Mouse (Mus musculus) kidney, postnatal 4 days (tissue): ENCODE measurements at regions not wholly inside any gene's neighbourhood (a gene's known extent, or its start where the extent isn't known, plus 50 kb on each side); places are given as distances from the start of the nearest gene placed in this dataset.
A peak's percentile ranks its signal among the peaks of the same experiment; 100 is the strongest.
"Not testable (repeated sequence)": the region's sequence is repeated elsewhere in the genome, so short reads cannot be mapped to it uniquely, and the experiment has no call there.

ENCODE experiments used
- DNase-seq, 2 experiments: peaks; one replicate each; pipeline ENCODE4 v3.0.0; 2021; ENCODE audit warnings: mixed read lengths in 2 of 2

DNA sequence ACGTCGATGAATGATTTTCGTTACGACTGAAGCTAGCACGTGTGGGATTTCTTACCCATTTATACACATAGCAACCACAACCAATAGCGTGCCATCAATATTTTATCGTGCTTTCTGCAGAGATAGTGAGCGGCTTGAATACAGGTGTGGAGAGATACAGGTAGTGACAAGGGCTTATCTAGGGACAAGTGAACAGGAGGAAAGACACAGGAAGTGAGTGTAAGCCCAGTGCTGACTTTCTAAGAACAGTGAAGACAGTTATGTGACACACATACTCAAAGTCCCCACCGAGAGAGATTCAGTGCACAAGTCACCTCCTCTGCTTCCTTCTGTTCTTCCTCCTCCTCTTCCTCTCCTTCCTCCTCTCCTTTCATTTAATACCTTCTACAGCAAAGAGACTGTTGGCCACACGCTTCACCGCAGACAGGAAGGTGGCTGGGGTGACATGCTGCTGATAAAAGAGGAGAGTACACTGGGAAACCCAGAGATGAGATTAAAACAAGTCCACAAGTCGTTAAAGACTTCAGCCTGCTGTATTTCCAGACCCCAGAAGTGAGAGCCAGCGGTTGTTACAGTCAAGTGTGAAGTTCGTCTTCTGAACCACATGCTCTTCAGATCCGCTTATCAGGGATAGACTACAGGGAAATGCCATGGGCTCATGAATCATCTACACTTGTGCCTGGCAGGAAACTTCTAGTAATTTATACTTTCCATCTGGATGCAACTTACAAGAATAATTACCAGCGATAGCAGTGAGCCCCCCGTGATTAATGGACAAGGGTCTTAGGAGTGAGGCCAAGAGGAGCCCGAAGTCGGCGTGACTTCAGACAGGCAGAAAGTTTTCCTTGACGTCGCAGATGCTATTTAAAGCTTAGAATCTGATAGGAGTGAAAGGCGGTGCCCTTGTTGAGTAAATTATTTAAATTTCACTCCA, 180.5 kb downstream of the Gxylt1 start:
- peak; percentile 37 to 45 for DNase-seq

DNA sequence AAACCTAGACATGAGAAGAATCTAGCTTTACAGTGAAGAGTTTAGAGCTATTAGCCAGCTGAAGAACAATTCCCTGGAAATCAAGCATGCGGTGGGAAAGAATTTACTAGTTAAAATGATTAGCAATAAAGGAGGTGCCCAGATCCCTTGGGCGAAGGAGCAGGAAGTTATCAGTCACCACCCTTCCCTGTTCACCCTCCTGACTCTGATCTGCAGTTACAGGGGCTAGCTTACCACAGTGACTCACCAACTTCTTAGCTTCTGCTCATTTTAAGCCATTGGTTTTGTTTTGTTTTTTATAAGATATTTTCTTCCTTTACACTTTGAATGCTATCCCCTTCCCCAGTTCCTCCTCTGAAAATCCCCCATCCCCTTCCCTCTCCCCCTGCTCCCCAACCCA, 183.6 kb downstream of the Gxylt1 start:
- DNase-seq = no peak

DNA sequence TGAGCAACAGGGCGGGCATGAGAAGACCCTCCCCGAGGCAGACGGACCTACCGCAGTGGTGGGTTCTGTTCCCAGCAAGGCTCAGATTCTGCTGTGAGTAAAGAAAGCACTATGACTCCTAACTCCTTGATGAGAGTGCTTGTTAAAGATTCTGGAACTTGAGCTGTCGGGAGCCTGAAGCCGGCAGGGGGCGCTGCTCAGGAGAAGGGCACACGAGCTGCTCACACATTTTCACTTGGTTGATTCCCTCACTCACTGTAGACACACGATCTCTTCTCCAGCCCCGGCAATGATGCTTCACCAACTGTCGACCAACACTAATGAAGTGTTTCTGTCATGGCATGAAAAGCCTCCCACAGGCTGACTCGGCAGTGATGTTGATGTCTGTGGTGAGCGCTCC, 185.6 kb downstream of the Gxylt1 start:
- peak; percentile 82 for DNase-seq

DNA sequence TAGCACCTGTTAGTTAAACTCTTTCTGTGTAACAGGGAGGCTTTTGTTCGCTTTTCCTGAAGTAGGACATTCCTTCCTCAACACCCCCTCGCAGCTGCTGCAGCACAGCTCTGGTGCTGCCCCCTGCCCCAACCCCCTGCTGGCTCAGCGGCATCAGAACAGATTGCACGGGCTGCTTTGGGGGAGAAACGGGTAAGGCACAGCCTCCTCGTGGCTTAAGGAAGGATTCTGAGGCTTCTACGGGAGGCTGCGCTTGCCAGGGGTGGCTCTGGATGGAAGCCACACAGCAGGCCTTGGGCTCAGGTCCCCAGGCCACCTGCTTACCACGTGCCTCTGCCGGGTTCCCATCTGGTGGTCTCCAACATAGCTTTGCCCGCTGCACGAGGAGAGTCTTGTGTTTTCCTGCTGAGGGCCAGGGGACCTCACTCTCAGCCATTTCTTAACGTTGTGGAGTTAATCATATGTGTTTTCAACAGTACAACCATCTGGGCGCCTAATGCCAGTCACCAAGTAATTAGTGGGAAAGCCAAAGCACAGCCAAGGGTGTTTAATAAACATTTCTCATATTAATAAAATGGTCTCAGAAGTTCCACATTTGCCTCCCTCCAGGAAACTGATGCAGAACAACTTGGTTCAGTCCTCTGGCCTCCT, 189.9 kb downstream of the Gxylt1 start:
- no peak for DNase-seq

DNA sequence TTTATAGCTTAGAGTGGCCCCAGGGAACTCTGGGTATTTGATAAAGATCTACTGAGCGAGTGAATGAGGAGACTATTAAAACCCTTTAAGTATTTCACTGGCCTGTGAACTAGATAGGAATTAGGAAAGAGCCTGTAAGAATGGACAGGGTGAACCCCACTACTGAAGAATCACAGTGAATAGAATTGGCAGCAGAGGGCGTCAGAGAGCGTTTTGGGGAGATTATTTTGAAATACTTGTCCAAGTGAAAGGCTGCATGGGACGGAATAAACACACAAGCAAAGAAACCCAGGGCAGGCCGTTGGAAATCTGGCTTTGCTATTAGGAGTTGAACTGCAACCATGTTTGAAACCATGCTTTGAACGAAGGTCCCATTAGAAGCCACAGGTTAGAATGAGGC, 200.9 kb downstream of the Gxylt1 start:
- no peak for DNase-seq

DNA sequence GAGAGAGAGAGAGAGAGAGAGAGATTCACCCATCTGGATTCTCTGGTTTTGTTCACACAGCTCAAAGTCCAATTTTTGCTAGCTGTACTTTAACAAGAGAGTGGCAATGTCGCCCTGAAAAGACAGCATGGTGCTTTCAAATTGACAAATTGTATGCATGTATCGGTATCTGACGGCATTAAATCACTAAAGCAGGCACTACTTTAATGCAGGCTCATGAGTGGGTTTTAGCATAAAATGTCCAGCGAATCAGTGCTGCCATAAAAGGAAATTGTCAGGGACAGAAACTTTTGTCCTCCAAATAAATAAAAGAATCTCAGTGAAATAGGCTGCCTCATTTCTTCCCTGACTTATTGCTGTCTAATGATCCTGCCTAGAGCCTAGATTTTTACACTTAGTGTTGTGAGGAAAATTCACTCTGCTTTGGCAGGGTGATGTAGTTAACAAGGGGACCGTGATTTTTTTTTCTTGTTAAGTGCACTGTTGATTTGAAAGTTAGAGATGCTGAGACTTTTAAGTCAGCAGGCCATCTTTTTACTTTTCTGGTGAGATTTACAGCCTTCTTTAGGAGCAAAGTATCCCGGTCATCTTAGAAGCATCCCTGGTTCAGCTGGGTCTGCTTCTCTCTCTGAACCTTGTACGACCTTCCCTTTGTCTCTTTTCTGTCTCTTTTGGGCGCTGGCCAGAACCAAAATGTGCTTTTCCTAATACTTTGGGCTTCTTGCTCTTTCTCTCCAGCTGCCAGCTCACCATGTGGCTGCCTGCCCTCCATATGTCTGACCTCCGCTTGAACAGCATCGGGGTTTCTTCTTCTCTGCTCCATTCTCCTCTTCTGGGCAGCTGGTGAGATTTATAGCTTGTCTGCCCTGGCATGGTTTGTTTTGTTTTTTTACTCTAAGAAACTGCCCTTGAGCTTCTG, 212.5 kb downstream of the Gxylt1 start:
- peak; percentile 37 to 40 for DNase-seq

DNA sequence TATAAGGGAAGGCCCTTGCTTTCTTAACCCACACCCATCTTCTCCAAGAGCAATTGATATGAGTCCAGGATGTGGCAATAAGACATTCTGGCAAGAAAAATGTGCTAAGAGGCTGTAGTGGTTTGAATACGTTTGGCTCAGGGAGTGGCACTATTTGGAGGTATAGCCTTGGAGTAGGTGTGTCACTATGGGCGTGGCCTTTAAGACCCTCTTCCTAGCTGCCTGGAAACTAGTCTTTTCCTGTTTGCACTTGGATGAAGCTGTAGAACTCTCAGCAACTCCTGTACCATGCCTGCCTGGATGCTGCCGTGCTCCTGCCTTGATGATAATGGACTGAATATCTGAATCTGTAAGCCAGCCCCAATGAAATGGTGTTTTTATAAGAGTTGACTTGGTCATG, 221.5 kb downstream of the Gxylt1 start:
- DNase-seq = no peak

DNA sequence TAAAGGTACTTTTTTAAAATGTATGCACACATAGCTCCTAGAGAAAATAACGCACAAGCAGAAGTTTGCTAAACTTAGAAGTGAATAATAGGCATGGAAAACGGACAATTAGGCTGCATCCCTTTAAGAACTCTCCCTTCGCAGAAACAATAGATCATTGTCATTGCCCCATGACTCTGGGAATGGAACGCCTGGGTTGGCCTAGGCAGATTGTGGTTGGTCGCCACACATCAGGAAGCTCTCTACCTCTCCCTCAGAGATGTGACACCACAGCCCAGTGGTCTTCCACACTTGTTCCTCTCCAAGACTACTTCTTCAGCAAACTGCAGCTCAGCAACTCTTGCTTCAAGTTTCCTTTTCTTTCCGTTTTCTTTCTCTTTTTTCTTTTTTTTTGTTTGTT, 247.8 kb downstream of the Gxylt1 start:
- DNase-seq = no peak

DNA sequence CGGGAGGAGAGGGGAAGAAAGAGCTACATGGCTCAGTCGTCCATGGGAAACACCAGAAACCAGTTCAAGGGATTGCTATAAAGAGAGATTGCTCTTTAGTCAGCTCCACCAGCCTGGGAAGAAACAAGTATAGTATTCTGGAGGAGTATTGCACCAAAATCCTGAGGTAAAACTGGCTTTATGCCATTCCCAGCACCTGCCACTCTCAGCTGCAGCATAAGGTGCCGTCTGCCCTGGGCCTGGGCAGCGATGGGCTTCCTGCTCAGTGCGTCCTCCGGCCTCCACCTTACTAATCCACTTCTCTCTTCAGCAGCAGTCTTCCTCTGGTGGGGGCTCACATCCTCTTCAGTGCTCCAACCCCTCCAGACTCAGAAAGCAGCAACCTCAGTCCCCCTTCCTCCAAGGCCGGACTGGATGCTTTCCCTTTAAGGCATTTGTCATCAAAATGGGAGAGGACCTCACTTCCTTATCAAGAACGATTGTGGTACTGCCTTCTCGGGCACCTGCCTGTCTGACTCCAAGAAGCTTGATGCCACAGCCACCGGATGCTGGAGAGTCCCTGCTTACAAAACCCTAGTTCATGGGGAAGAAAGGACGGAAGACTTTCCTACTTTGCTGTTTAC, 248.4 kb downstream of the Gxylt1 start:
- no peak for DNase-seq

DNA sequence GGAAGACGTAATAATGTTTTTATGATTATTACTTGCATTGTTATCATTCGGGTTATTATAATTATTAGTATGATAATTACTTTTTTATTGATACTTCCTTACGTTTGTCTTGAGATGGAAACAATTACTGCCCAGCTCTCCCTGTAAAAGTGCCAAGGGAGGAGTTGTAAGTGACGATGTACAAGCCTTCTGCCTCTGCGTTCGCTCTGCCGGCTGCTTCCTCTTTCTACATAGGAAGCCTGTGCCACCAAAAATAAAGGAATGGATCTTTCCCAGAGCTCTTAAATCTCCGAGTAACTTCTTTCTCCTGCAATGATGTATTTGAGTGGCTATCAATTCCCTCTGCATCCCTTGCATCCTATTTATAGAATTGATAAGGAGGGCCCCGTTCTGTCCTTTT, 249.2 kb downstream of the Gxylt1 start:
- DNase-seq = no peak

DNA sequence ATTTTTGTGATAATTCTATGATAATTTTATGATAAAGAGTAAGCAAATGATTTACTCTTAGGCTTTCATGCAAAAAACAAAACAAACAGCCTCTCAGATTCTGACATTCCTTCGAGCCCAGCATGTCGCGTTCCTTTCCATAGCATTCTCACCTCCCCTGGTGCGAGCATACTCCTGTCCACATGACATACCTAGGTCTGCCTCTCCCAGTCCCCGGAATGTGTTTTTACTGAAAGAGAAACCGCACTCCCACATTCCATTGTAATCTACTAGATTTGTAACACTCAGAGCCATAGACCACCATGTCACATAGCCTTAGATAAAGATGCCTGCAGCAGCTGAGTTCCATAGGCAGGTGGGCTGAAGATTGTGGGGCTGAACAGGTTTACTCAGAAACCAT, 250.8 kb downstream of the Gxylt1 start:
- DNase-seq = no peak

DNA sequence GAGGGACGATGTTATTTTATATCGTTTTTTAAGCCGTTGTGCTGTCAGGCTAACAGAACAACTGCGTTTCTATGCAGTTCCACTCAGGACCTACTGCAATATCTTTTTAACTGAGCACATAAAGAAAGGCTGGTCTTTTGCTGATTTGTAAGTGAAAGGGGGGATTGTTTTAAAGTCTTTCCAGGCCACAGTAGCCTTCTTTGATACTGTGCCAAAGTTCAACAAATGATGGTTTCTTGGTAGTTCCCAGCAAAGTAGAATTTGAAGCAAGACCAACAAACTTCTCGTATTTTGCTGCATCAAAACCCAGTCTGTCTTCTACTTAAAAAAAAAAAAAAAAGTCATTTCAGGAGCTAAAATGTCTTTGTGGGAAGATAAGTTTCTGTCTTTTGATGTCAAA, 263.8 kb downstream of the Gxylt1 start:
- no peak for DNase-seq

DNA sequence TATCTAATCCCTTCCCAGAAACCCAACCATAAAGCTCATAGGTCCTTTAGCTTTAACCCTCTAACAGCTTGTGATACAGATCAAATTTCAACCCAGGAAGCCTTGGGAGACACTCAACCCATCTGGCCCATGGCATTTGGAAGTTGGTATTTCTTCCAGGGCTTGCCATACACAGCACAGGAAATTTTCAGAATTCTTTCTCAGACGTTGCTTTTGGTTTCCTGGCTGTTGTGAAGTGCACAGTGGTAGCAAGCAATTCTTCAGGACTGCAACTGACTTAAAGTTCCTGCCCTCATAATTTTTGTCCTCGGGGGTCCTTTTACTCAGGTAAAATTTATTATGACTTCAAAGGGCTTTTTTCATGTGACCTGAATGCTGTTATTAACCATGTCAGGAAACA, 264.4 kb downstream of the Gxylt1 start:
- no peak for DNase-seq

DNA sequence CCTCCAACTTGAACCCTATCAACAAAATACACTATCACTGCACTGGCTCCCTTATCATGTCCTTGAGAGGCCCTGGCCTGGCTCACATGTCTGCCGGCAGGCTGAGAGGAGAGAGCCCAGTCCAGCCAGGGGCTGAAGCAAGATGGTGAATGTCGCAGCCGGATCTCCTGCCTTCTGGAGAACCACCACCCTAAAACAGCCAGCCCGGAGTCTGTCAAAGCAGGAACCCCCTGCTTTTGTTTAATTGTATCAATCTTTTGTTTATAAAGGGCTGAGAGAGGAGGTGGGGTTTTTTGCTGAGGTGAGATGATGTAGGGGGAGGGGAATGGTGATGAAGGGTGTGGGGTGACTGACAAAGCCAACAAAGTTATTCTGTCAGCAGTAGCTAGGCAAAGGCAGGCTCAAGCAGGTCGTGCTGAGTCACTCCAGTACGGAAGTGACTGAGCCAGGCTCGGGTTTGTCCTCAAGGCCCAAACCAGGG, 269.2 kb downstream of the Gxylt1 start:
- no peak for DNase-seq

DNA sequence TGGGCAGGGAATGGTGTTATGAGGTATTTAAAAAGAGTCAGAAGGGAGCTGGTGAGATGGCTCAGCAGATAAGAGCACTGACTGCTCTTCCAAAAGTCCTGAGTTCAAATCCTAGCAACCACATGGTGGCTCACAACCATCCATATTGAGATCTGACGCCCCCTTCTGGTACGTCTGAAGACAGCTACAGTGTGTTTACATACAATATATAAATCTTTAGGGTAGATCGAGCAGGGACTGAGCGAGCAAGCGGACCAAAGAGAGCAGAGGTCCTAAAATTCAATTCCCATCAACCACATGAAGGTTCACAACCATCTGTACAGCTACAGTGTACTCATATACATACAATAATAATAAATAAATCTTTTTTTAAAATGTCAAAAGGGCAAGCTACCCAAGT, 269.8 kb downstream of the Gxylt1 start:
- DNase-seq = not testable (repeated sequence)

DNA sequence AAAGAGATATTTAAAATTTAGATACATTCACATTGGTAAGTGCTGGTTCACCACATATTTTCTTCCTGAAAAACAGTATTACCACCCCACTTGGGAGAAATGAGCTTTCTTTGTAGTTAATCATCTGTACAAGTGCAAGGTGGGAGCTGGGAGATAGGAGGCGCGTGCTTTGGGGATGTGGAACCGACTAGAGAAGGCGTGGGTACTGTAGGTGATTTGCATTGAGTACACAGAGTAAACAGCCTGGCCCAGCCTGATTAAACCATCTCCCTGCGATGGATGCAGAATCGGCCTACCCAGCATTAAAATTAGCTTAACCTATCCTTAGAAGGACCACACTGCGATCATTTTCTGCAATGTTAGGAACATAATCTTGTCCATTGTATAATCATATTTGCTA, 270.4 kb downstream of the Gxylt1 start:
- no peak for DNase-seq

DNA sequence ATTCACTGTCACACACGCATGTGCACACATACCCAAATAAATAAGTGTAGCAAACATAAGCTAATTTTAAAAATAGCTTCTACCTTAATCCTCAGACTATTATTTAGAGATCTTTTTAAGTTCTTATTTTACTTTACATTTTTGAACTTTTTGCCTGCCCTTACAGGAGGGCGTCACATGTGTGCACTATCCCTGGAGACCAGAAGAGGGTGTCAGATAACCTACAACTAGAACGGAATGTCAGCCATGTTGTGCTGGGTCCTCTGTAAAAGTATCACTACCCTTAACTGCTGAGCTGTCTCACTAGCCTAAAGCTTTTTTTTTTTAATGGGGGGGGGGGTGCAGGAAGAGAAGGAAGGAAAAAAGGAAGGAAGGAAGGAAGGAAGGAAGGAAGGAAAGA, 271.7 kb downstream of the Gxylt1 start:
- DNase-seq = no peak

DNA sequence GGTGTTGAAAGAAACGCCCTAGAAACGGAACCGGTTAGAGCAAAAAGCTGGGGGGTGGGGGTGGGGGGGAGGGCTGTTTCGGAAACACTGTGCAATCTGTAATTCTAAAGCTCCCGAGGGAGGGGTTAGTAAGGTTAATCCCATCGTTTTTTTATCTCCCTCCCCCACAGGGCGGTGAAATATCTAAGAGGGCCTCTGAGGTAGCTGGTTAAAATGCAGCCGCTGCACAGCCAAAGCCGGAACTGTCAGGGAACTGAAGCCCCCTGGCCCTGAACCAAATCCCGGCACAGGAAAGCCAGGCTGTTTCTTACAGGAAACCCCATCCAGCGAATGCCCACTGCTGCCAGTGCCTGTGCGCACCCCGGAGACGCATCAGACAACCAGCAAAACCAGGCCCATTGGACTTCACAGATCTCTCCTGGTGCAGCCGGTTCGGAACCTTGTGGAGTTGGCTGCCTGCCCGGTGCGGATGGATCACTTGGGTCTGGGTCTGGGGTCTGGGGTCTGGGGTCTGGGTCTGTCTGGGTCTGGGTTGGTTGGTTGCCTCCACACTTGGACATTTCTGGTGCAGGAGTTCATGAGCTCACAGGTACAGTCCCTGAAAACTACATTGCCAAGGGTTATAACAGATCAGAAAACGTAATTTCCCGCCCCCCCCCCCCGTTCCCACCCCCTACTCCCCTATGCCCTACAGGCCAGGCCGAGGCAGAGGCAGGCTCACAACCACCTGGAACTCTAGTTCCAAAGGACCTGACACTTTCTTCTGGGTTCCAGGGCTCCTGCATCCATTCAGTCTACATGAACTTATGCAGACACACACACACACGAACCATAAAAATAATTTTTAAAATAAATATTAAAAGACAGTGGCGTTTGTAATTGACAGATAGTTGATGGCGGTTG, 272.7 kb downstream of the Gxylt1 start:
- peak; percentile 59 to 65 for DNase-seq

DNA sequence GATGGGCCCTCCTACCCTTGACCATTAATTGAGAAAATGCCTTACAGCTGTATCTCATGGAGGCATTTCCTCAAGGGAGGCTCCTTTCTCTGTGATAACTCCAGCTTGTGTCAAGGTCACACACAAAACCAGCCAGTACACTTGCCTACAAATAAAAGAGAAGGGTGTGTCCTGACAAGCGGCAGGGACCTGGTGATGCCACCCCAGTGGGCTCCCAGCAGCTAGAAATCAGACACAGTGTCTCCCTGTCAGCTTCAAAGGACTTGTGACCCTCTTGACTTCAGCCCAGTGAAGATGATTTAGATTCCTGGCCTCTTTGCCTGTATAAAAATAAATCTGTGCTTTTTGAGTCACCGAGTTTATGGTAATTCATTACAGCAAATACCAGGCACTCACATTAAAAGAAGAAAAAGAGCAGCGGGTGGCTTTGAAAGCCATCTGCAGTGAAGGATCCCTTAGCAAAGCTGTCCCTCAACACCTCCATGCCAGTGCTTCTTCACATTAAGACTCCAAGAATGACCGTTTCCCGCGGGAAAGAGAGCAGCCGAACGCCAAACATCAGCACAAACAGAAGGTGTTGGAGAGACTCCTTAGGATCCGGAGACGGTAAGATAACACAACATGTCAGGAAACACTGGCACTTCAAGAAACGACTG, 273.5 kb downstream of the Gxylt1 start:
- peak in 1 of 2 experiments; percentile 33 for DNase-seq

DNA sequence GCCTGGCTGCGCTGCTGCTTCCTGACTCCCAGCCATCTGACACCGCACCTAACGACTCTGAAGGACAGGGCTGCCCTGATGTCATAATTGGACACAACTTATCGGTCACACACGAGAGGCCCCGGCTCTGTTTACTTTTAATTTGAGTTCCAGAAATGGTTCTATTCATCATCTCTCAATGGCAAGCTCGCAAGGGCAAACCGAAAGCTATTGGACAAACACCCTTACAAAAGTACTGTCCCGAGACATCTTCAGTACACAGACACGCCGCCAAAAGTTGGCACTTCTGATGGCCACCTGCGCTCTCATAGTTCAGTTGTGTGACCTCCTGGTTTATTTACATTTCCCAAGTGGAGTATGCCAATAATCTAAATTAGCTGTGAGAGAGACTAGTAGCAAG, 274.9 kb downstream of the Gxylt1 start:
- no peak for DNase-seq

DNA sequence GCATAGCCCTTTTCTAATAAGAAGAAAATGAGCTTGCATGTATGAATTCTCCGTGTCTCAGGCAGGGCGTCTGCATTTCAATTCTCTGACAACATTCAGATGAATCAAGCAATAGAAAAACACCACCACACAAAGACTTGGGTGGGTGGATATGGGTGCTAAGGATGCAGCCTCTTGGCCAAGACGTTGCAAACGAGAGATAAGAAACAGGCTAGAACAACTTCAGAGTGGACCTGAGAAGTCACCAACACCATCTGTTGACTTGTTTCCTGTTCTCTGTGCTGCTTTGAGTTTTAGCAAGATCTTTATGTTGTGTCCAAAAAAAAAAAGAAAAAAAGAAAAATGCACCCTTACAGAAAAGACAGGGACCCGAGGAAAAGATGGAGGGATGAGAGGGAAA, 277.0 kb downstream of the Gxylt1 start:
- DNase-seq = no peak
